ENCODE assay signal across 8 mouse cellular contexts in genomic region chr1:73737083-73737482, GRCm38 (mm10).
A peak's percentile ranks its signal among the peaks of the same experiment; 100 is the strongest.
DNase-seq lines count a peak whose midpoint lies in the region; ATAC-seq and TF ChIP-seq lines count a peak whose summit lies in the region.

No protein-coding gene starts in this region.

- no peaks in the 10 kb centered on the region for H3K4me1 ChIP-seq in kidney, adult 2 months (ENCODE audit: control insufficient read depth, insufficient read depth, low read length)
- no peaks in the 10 kb centered on the region for H3K4me1 ChIP-seq in stomach, embryonic 14.5 days (ENCODE audit: control insufficient read depth, insufficient read depth, low read length)

- H3K4me3 ChIP-seq in kidney, adult 2 months (ENCODE audit: insufficient read depth, low read depth, low read length): no peak overlapping the region
- H3K4me3 ChIP-seq in stomach, embryonic 14.5 days (ENCODE audit: low read depth, low read length): no peak overlapping the region

- DNase-seq in embryo, embryonic 10 days (ENCODE audit: low spot score): peak; percentile 47
- DNase-seq in embryo, embryonic 9.5 days (ENCODE audit: extremely low spot score): no peak
- DNase-seq in ovary, postnatal 36 days (ENCODE audit: low spot score): peak; percentile 48
- no peak for DNase-seq in ovary, postnatal 14 days (ENCODE audit: low spot score)
- peak; percentile 81 for DNase-seq in kidney, adult 2 months
- DNase-seq in spleen, postnatal 14 days (ENCODE audit: low spot score in 2 of 2): no peak

- H3K27ac ChIP-seq in kidney, adult 2 months (ENCODE audit: insufficient read depth, low read depth, low read length): no peak overlapping the region
- no peak overlapping the region for H3K27ac ChIP-seq in stomach, embryonic 14.5 days (ENCODE audit: low read length)

- no peaks in the 10 kb centered on the region for H3K27me3 ChIP-seq in kidney, adult 2 months (replicated peaks; ENCODE audit: control insufficient read depth, insufficient read depth, low read length)
- no peaks in the 10 kb centered on the region for H3K27me3 ChIP-seq in stomach, embryonic 14.5 days (ENCODE audit: control insufficient read depth, insufficient read depth, low read length)

- H3K36me3 ChIP-seq in kidney, adult 2 months (ENCODE audit: control insufficient read depth, insufficient read depth, low read length): no peaks in the 10 kb centered on the region
- no peaks in the 10 kb centered on the region for H3K36me3 ChIP-seq in stomach, embryonic 14.5 days (ENCODE audit: control insufficient read depth, insufficient read depth, low read length)

- no peak for TF ChIP-seq POLR2A in kidney, adult 2 months (IDR thresholded peaks at IDR 0.05; ENCODE audit: low read depth, low read length)

- no peaks in the 10 kb centered on the region for H3K9me3 ChIP-seq in stomach, embryonic 14.5 days (ENCODE audit: control insufficient read depth, low read depth, low read length)

- 0 out of 2 replicates have a peak, but pooled peaks have one; percentile 49 for ATAC-seq in stomach, embryonic 14.5 days (ENCODE audit: insufficient number of reproducible peaks, insufficient read depth, low FRiP score, low read depth)
- no peak for ATAC-seq in megakaryocyte-erythroid progenitor cell, adult 5-6 weeks (replicated peaks; ENCODE audit: low FRiP score, low TSS enrichment, poor library complexity, severe bottlenecking)

- H3K9ac ChIP-seq in stomach, embryonic 14.5 days (replicated peaks; ENCODE audit: low read depth, low read length): no peak overlapping the region

- H3K4me2 ChIP-seq in stomach, embryonic 14.5 days (replicated peaks; ENCODE audit: low read depth, low read length): no peak overlapping the region

- TF ChIP-seq CTCF in kidney, adult 2 months (conservative IDR thresholded peaks at IDR 0.05; ENCODE audit: insufficient read depth, insufficient read length, low read depth, low read length): peak; percentile 64

Comparison
In these comparisons a context has a peak if more than half of its experiments do, and no peak if none do; other contexts are left out.
1. DNase-seq: peak in embryo, embryonic 10 days (single experiment), ovary, postnatal 36 days (single experiment) and kidney, adult 2 months (single experiment); none in embryo, embryonic 9.5 days (single experiment), ovary, postnatal 14 days (single experiment) and spleen, postnatal 14 days (0 of 2).